Mouse (Mus musculus) cortical plate, adult 2 months (tissue): ENCODE results near the gene Mettl7b. TPM values are rescaled to one million over a fixed set of nuclear protein-coding genes. Genes with fewer than 3 reads are reported as not detected.

Source experiments
- H3K27ac ChIP-seq: fragments of 200-500 bp; 2 replicates; pipeline ENCODE4 v1.5.1; 2012; ENCODE audit warnings: low read length, control low read depth, inconsistent platforms; ENCODE audit not compliant: insufficient read depth
- H3K4me1 ChIP-seq: fragments of 200-500 bp; 2 replicates; pipeline ENCODE4 v1.6.1; 2011; ENCODE audit warnings: low read length; ENCODE audit not compliant: control insufficient read depth, insufficient read depth
- H3K4me3 ChIP-seq: fragments of 200-500 bp; 2 replicates; pipeline ENCODE4 v1.5.1; 2011; ENCODE audit warnings: mild to moderate bottlenecking, low read length, control low read depth; ENCODE audit not compliant: insufficient read depth
- CTCF ChIP-seq: fragments of 200-500 bp; IDR thresholded peaks from 2 replicates; pipeline ENCODE4 v1.5.1; 2011; ENCODE audit warnings: mild to moderate bottlenecking, control low read depth, low read length; ENCODE audit not compliant: insufficient read depth; ENCODE audit errors: extremely low read depth
- POLR2A ChIP-seq: fragments of 200-500 bp; IDR thresholded peaks from 2 replicates; pipeline ENCODE4 v1.6.1; 2011; ENCODE audit warnings: mild to moderate bottlenecking, low read length, control low read depth; ENCODE audit not compliant: insufficient read depth; ENCODE audit errors: extremely low read depth
- polyA plus RNA-seq: library from polyadenylated mRNA; depleted of rRNA; stranded (reverse); fragments of >200 nt; gene quantifications from 2 replicates; pipeline ENCODE4 v1.2.3, GENCODE M21; 2012

Mettl7b gene
- polyA plus RNA-seq, 1 experiment, result not detected

GRCm38 (mm10) chr10:128921883-128922821 lies 38.6 kb downstream of the Mettl7b start:
- TF ChIP-seq POLR2A, result no peak
- no peak for TF ChIP-seq CTCF
- Histone ChIP-seq H3K4me3 (peak overlapping the region; percentile 46; the same call in 1 of the 2 replicates), H3K27ac (no peak overlapping the region), H3K4me1 (peaks cover 19% of the 10 kb centered on the region)

- Histone ChIP-seq H3K27ac (no peak overlapping the region), H3K4me3 (no peak overlapping the region), H3K4me1 (peaks cover 19% of the 10 kb centered on the region)
- no peak for TF ChIP-seq CTCF
- TF ChIP-seq POLR2A, result no peak
Measured at GRCm38 (mm10) chr10:128921251-128921650, 39.5 kb downstream of the Mettl7b start.

GRCm38 (mm10) chr10:128920736-128921161 lies 40.0 kb downstream of the Mettl7b start:
- H3K4me1 ChIP-seq, result peaks cover 19% of the 10 kb centered on the region
- H3K27ac ChIP-seq, result no peak overlapping the region
- no peak for TF ChIP-seq CTCF
- no peak for TF ChIP-seq POLR2A
- no peak overlapping the region for H3K4me3 ChIP-seq

- no peak overlapping the region for H3K27ac ChIP-seq
- H3K4me3 ChIP-seq, result no peak overlapping the region
- TF ChIP-seq CTCF (no peak), POLR2A (no peak)
- peaks cover 19% of the 10 kb centered on the region for H3K4me1 ChIP-seq
Measured at GRCm38 (mm10) chr10:128919966-128920365, 40.8 kb downstream of the Mettl7b start.

- H3K4me1 ChIP-seq, result peaks cover 18% of the 10 kb centered on the region
- H3K27ac ChIP-seq, result 0 out of 2 replicates have a peak overlapping the region, but pooled peaks have one; percentile 19
- no peak for TF ChIP-seq CTCF
- 0 out of 2 replicates have a peak, but pooled peaks have one; percentile 7 for TF ChIP-seq POLR2A
- no peak overlapping the region for H3K4me3 ChIP-seq
Measured at GRCm38 (mm10) chr10:128919203-128919631, 41.6 kb downstream of the Mettl7b start.

GRCm38 (mm10) chr10:128918246-128918645 lies 42.5 kb downstream of the Mettl7b start:
- no peak for TF ChIP-seq POLR2A
- no peak for TF ChIP-seq CTCF
- Histone ChIP-seq H3K4me1 (peaks cover 15% of the 10 kb centered on the region), H3K4me3 (no peak overlapping the region), H3K27ac (0 out of 2 replicates have a peak overlapping the region, but pooled peaks have one; percentile 19)

GRCm38 (mm10) chr10:128917400-128917799 lies 43.4 kb downstream of the Mettl7b start:
- no peak overlapping the region for H3K27ac ChIP-seq
- H3K4me1 ChIP-seq, result peaks cover 14% of the 10 kb centered on the region

GRCm38 (mm10) chr10:128916665-128917064 lies 44.1 kb downstream of the Mettl7b start:
- Histone ChIP-seq H3K27ac (no peak overlapping the region), H3K4me1 (peaks cover 7% of the 10 kb centered on the region; the same call in 1 of the 2 replicates), H3K4me3 (no peak overlapping the region)
- TF ChIP-seq POLR2A (no peak), CTCF (no peak)

More at GRCm38 (mm10) chr10:128917400-128917799, 43.4 kb downstream of the Mettl7b start:
- H3K4me3 ChIP-seq, result no peak overlapping the region
- TF ChIP-seq CTCF (no peak), POLR2A (no peak)

- H3K27ac ChIP-seq, result no peak overlapping the region
- no peak overlapping the region for H3K4me3 ChIP-seq
- H3K4me1 ChIP-seq, result peaks cover 7% of the 10 kb centered on the region; the same call in 1 of the 2 replicates
- TF ChIP-seq CTCF, result 0 out of 2 replicates have a peak, but pooled peaks have one; percentile 8
- no peak for TF ChIP-seq POLR2A
Measured at GRCm38 (mm10) chr10:128915550-128915949, 45.2 kb downstream of the Mettl7b start.
